ENCODE assay signal across 12 mouse cellular contexts in the genomic region with DNA sequence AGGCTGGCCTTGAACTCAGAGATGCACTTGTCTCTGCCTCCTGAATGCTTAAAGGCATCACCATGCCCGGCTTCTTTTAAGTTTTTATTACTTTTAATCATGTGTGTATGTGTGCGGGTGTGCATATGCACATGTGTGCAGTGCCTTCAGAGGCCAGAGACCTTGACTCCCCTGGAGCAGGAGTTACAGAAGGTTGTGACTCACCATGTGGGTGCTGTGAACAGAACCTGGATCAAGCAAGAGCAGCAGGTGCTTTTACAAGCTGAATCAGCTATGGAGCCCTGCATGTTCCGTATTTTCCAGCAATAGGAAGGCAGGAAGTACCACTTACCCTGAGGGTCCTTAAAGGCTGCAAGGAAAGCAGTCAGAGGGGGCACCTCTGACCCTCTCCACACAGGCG. TPM values are rescaled to one million over a fixed set of nuclear protein-coding genes. Genes with fewer than 3 reads are reported as not detected.
DNase-seq lines count a peak whose midpoint lies in the region; ATAC-seq lines count a peak whose summit lies in the region.
"Had no signal": no experiment of that assay in that cellular context is flagged by ENCODE, and none has a peak within 500 bp of the region (broad histone marks: within the 10 kb centered on the region; RNA-seq: fewer than 3 reads in every experiment).

No protein-coding gene starts in this region.

- H3K27ac ChIP-seq in heart, embryonic 16.5 days (ENCODE audit: low read length): no peak overlapping the region
- peak overlapping the region; percentile 88 for H3K27ac ChIP-seq in embryonic facial prominence, embryonic 11.5 days (replicated peaks; ENCODE audit: low read depth, low read length)
- H3K27ac ChIP-seq in hindbrain, embryonic 15.5 days (replicated peaks): no peak overlapping the region
- H3K27ac ChIP-seq in midbrain, embryonic 14.5 days (replicated peaks; ENCODE audit: low read depth, low read length): peak overlapping the region; percentile 41; the same call in 1 of the 2 replicates

- H3K9ac ChIP-seq in heart, embryonic 16.5 days (ENCODE audit: low read length): peak overlapping the region; percentile 68
- H3K9ac ChIP-seq in embryonic facial prominence, embryonic 11.5 days (replicated peaks; ENCODE audit: low read length): peak overlapping the region; percentile 76
- peak overlapping the region; percentile 39 for H3K9ac ChIP-seq in hindbrain, embryonic 15.5 days
- peak overlapping the region; percentile 52 for H3K9ac ChIP-seq in midbrain, embryonic 14.5 days (replicated peaks; ENCODE audit: low read length)

- DNase-seq in heart, adult 9 months (ENCODE audit: low spot score in 2 of 2): no peak
- DNase-seq in embryonic facial prominence, embryonic 11.5 days (ENCODE audit: low spot score): no peak
- DNase-seq in midbrain, embryonic 14.5 days: no peak
- DNase-seq in kidney, adult 9 months: no peak
- DNase-seq in urinary bladder, adult 2 months (ENCODE audit: low spot score): no peak
- DNase-seq: cerebellum, adult 8-10 months had no signal

- no peak for ATAC-seq in heart, embryonic 16.5 days (replicated peaks; ENCODE audit: extremely low read depth, insufficient read depth, low FRiP score)
- ATAC-seq in embryonic facial prominence, embryonic 11.5 days (replicated peaks; ENCODE audit: insufficient number of reproducible peaks, low FRiP score, low TSS enrichment, low read depth): no peak
- ATAC-seq in hindbrain, embryonic 15.5 days (ENCODE audit: low FRiP score, low read depth): no peak
- no peak for ATAC-seq in midbrain, embryonic 14.5 days (ENCODE audit: low FRiP score, low TSS enrichment)
- ATAC-seq in granulocyte monocyte progenitor cell, adult 5-6 weeks (replicated peaks; ENCODE audit: poor library complexity, severe bottlenecking): no peak

- H3K4me3 ChIP-seq in heart, embryonic 16.5 days (ENCODE audit: low read length): no peak overlapping the region
- peak overlapping the region; percentile 12; the same call in 1 of the 2 replicates for H3K4me3 ChIP-seq in embryonic facial prominence, embryonic 11.5 days (ENCODE audit: low read depth, low read length)
- peak overlapping the region; percentile 33 for H3K4me3 ChIP-seq in hindbrain, embryonic 15.5 days
- H3K4me3 ChIP-seq in midbrain, embryonic 14.5 days (replicated peaks; ENCODE audit: low read depth, low read length): peak overlapping the region; percentile 28

- no peaks in the 10 kb centered on the region for H3K36me3 ChIP-seq in heart, embryonic 16.5 days (ENCODE audit: control insufficient read depth, insufficient read depth)
- H3K36me3 ChIP-seq in embryonic facial prominence, embryonic 11.5 days (replicated peaks; ENCODE audit: control insufficient read depth, insufficient read depth, low read depth, low read length): no peaks in the 10 kb centered on the region
- H3K36me3 ChIP-seq in hindbrain, embryonic 15.5 days: no peaks in the 10 kb centered on the region
- no peaks in the 10 kb centered on the region for H3K36me3 ChIP-seq in midbrain, embryonic 14.5 days (ENCODE audit: control insufficient read depth, insufficient read depth, low read length)

- peaks cover 37% of the 10 kb centered on the region for H3K4me1 ChIP-seq in heart, embryonic 16.5 days (ENCODE audit: control insufficient read depth, insufficient read depth, low read length)
- peaks cover 5% of the 10 kb centered on the region for H3K4me1 ChIP-seq in embryonic facial prominence, embryonic 11.5 days (ENCODE audit: control insufficient read depth, insufficient read depth, low read length)
- peaks cover 18% of the 10 kb centered on the region for H3K4me1 ChIP-seq in hindbrain, embryonic 15.5 days (replicated peaks)
- peaks cover 13% of the 10 kb centered on the region; the same call in 1 of the 2 replicates for H3K4me1 ChIP-seq in midbrain, embryonic 14.5 days (ENCODE audit: control insufficient read depth, insufficient read depth, low read length)

- no peaks in the 10 kb centered on the region for H3K27me3 ChIP-seq in heart, embryonic 16.5 days (ENCODE audit: control insufficient read depth, insufficient read depth, low read length)
- H3K27me3 ChIP-seq in embryonic facial prominence, embryonic 11.5 days (ENCODE audit: control insufficient read depth, insufficient read depth, low read length): no peaks in the 10 kb centered on the region
- no peaks in the 10 kb centered on the region for H3K27me3 ChIP-seq in hindbrain, embryonic 15.5 days
- H3K27me3 ChIP-seq in midbrain, embryonic 14.5 days (ENCODE audit: control insufficient read depth, insufficient read depth, low read length): no peaks in the 10 kb centered on the region

- no peaks in the 10 kb centered on the region for H3K9me3 ChIP-seq in heart, embryonic 16.5 days (replicated peaks; ENCODE audit: control insufficient read depth, low read length)
- H3K9me3 ChIP-seq in embryonic facial prominence, embryonic 11.5 days (replicated peaks; ENCODE audit: control insufficient read depth, low read length): no peaks in the 10 kb centered on the region
- no peaks in the 10 kb centered on the region for H3K9me3 ChIP-seq in hindbrain, embryonic 15.5 days
- H3K9me3 ChIP-seq in midbrain, embryonic 14.5 days (ENCODE audit: control insufficient read depth, low read length): no peaks in the 10 kb centered on the region

- 73% methylated on average over 4 of the region's 4 CpGs for WGBS in heart, embryonic 16.5 days
- WGBS in embryonic facial prominence, embryonic 11.5 days: 52% methylated on average over 4 of the region's 4 CpGs
- WGBS in hindbrain, embryonic 15.5 days: 54% methylated on average over 4 of the region's 4 CpGs
- 59% methylated on average over 4 of the region's 4 CpGs for WGBS in midbrain, embryonic 14.5 days

- H3K4me2 ChIP-seq in heart, embryonic 16.5 days (ENCODE audit: low read depth, low read length): peak overlapping the region; percentile 65; the same call in 1 of the 2 replicates
- peak overlapping the region; percentile 40 for H3K4me2 ChIP-seq in embryonic facial prominence, embryonic 11.5 days (ENCODE audit: low read depth, low read length)
- H3K4me2 ChIP-seq in hindbrain, embryonic 15.5 days: peak overlapping the region; percentile 63
- peak overlapping the region; percentile 56 for H3K4me2 ChIP-seq in midbrain, embryonic 14.5 days (ENCODE audit: low read length)

RNA-seq across cellular contexts. Expression of a gene that starts 7.5 kb away (rescaled TPM):
- 58.7 and 59.3 TPM in 2 replicates for polyA plus RNA-seq in heart, embryonic 16.5 days (2015; fragmentation: Nextera tagmentation; extraction: Ambion mirVana)
- 94.2 and 104 TPM in 2 replicates for polyA plus RNA-seq in embryonic facial prominence, embryonic 11.5 days (2014; fragmentation: Nextera tagmentation; extraction: Ambion mirVana)
- polyA plus RNA-seq in hindbrain, embryonic 15.5 days (2015; fragmentation: Nextera tagmentation; extraction: Ambion mirVana): 98.4 and 105 TPM in 2 replicates
- polyA plus RNA-seq in midbrain, embryonic 14.5 days (2014; fragmentation: Nextera tagmentation; extraction: Ambion mirVana): 104 and 119 TPM in 2 replicates
- total RNA-seq in granulocyte monocyte progenitor cell, adult 5-6 weeks (2014; fragmentation: Nextera tagmentation): 7.7 and 12.3 TPM in 2 replicates
- total RNA-seq in granulocyte monocyte progenitor cell, adult 5-6 weeks (2017): 24.6 and 27.0 TPM in 2 replicates
- 132 and 153 TPM in 2 replicates for polyA plus RNA-seq in urinary bladder, adult 2 months (2012; rRNA removed)

RNA-seq across cellular contexts. Expression of a gene that starts 12.0 kb away (rescaled TPM):
- 0.05 TPM in 1 of 2 replicates, not detected in the other for polyA plus RNA-seq in heart, embryonic 16.5 days (2015; fragmentation: Nextera tagmentation; extraction: Ambion mirVana)
- not detected in 2 replicates for polyA plus RNA-seq in embryonic facial prominence, embryonic 11.5 days (2014; fragmentation: Nextera tagmentation; extraction: Ambion mirVana)
- 0.09 TPM in 2 replicates for polyA plus RNA-seq in hindbrain, embryonic 15.5 days (2015; fragmentation: Nextera tagmentation; extraction: Ambion mirVana)
- polyA plus RNA-seq in midbrain, embryonic 14.5 days (2014; fragmentation: Nextera tagmentation; extraction: Ambion mirVana): 0.05 TPM in 2 replicates
- total RNA-seq in granulocyte monocyte progenitor cell, adult 5-6 weeks (2014; fragmentation: Nextera tagmentation): not detected in 2 replicates
- not detected in 2 replicates for total RNA-seq in granulocyte monocyte progenitor cell, adult 5-6 weeks (2017)
- polyA plus RNA-seq in urinary bladder, adult 2 months (2012; rRNA removed): not detected in 2 replicates
- total RNA-seq: gastrocnemius, postnatal 4 days had no signal

RNA-seq across cellular contexts. Expression of a gene that starts 18.2 kb away (rescaled TPM):
- 252 and 258 TPM in 2 replicates for polyA plus RNA-seq in heart, embryonic 16.5 days (2015; fragmentation: Nextera tagmentation; extraction: Ambion mirVana)
- 323 and 334 TPM in 2 replicates for polyA plus RNA-seq in embryonic facial prominence, embryonic 11.5 days (2014; fragmentation: Nextera tagmentation; extraction: Ambion mirVana)
- 192 and 193 TPM in 2 replicates for polyA plus RNA-seq in hindbrain, embryonic 15.5 days (2015; fragmentation: Nextera tagmentation; extraction: Ambion mirVana)
- polyA plus RNA-seq in midbrain, embryonic 14.5 days (2014; fragmentation: Nextera tagmentation; extraction: Ambion mirVana): 175 and 201 TPM in 2 replicates
- 187 and 226 TPM in 2 replicates for total RNA-seq in granulocyte monocyte progenitor cell, adult 5-6 weeks (2014; fragmentation: Nextera tagmentation)
- total RNA-seq in granulocyte monocyte progenitor cell, adult 5-6 weeks (2017): 247 and 312 TPM in 2 replicates
- 97.8 and 99.4 TPM in 2 replicates for polyA plus RNA-seq in urinary bladder, adult 2 months (2012; rRNA removed)

RNA-seq across cellular contexts. Expression of a gene that starts 27.1 kb away (rescaled TPM):
- not detected in 2 replicates for polyA plus RNA-seq in heart, embryonic 16.5 days (2015; fragmentation: Nextera tagmentation; extraction: Ambion mirVana)
- polyA plus RNA-seq in embryonic facial prominence, embryonic 11.5 days (2014; fragmentation: Nextera tagmentation; extraction: Ambion mirVana): not detected in 2 replicates
- not detected in 2 replicates for polyA plus RNA-seq in hindbrain, embryonic 15.5 days (2015; fragmentation: Nextera tagmentation; extraction: Ambion mirVana)
- polyA plus RNA-seq in midbrain, embryonic 14.5 days (2014; fragmentation: Nextera tagmentation; extraction: Ambion mirVana): not detected in 2 replicates
- total RNA-seq in granulocyte monocyte progenitor cell, adult 5-6 weeks (2014; fragmentation: Nextera tagmentation): not detected in 2 replicates
- total RNA-seq in granulocyte monocyte progenitor cell, adult 5-6 weeks (2017): not detected in 2 replicates
- 0.46 and 0.56 TPM in 2 replicates for polyA plus RNA-seq in urinary bladder, adult 2 months (2012; rRNA removed)
- total RNA-seq: gastrocnemius, postnatal 4 days; left cerebral cortex, adult 18-20 months; monocyte, adult 5-6 weeks had no signal

RNA-seq across cellular contexts. Expression of a gene that starts 31.0 kb away (rescaled TPM):
- polyA plus RNA-seq in heart, embryonic 16.5 days (2015; fragmentation: Nextera tagmentation; extraction: Ambion mirVana): 35.5 and 36.7 TPM in 2 replicates
- 59.8 and 71.3 TPM in 2 replicates for polyA plus RNA-seq in embryonic facial prominence, embryonic 11.5 days (2014; fragmentation: Nextera tagmentation; extraction: Ambion mirVana)
- polyA plus RNA-seq in hindbrain, embryonic 15.5 days (2015; fragmentation: Nextera tagmentation; extraction: Ambion mirVana): 76.5 and 77.8 TPM in 2 replicates
- 86.9 and 95.8 TPM in 2 replicates for polyA plus RNA-seq in midbrain, embryonic 14.5 days (2014; fragmentation: Nextera tagmentation; extraction: Ambion mirVana)
- total RNA-seq in granulocyte monocyte progenitor cell, adult 5-6 weeks (2014; fragmentation: Nextera tagmentation): 8.5 and 31.0 TPM in 2 replicates
- total RNA-seq in granulocyte monocyte progenitor cell, adult 5-6 weeks (2017): 6.5 and 6.9 TPM in 2 replicates
- 19.2 and 20.6 TPM in 2 replicates for polyA plus RNA-seq in urinary bladder, adult 2 months (2012; rRNA removed)

Comparison
In these comparisons a context has a peak if more than half of its experiments do, and no peak if none do; other contexts are left out.
1. H3K27ac ChIP-seq: peak in embryonic facial prominence, embryonic 11.5 days (single experiment) and midbrain, embryonic 14.5 days (single experiment); none in heart, embryonic 16.5 days (single experiment) and hindbrain, embryonic 15.5 days (single experiment).
2. Peak in every context shown above with its lines, with median percentiles within 50 percentile points of each other: H3K4me2 ChIP-seq and H3K9ac ChIP-seq.